Mouse (Mus musculus) adrenal gland, postnatal 14 days (tissue): ENCODE measurements around the gene Gprc5c. TPM values are rescaled to one million over a fixed set of nuclear protein-coding genes. Genes with fewer than 3 reads are reported as not detected.

Experiments
- DNase-seq: peaks from one replicate; pipeline ENCODE4 v3.0.0; 2021; ENCODE audit warnings: mixed read lengths
- total RNA-seq: library from RNA; stranded (reverse); gene quantifications from 2 replicates; pipeline ENCODE4 v1.2.3, GENCODE M21; 2021

Gene Gprc5c
- total RNA-seq, 1 experiment from 2014 or later: 16.6 TPM

GRCm38 (mm10) chr11:114912847-114913246 lies 61.9 kb downstream of the Gprc5c start:
- DNase-seq: peak; percentile 85

- DNase-seq: no peak
Observed at GRCm38 (mm10) chr11:114914978-114915377, 64.0 kb downstream of the Gprc5c start.

- DNase-seq: no peak
Observed at GRCm38 (mm10) chr11:114917120-114917519, 66.2 kb downstream of the Gprc5c start.

Other genes with a start within 250 kb of the Gprc5c start
- gene Rpl38, start 182.6 kb upstream of the Gprc5c start, total RNA-seq: 1,048 and 1,188 TPM in 2 replicates
- gene Ttyh2, start 175.7 kb upstream of the Gprc5c start, total RNA-seq: 61.7 and 64.7 TPM in 2 replicates
- 0.44 and 0.64 TPM in 2 replicates for gene Dnaic2, start 123.7 kb upstream of the Gprc5c start, total RNA-seq
- 0.41 and 0.56 TPM in 2 replicates for gene Kif19a, start 85.8 kb upstream of the Gprc5c start, total RNA-seq
- gene Btbd17, start 55.2 kb upstream of the Gprc5c start, total RNA-seq: not detected in 2 replicates
- gene Gpr142, start 52.2 kb upstream of the Gprc5c start, total RNA-seq: not detected in 2 replicates
- 1.1 and 2.2 TPM in 2 replicates for gene Cd300a, start 38.9 kb downstream of the Gprc5c start, total RNA-seq
- 0.70 and 1.7 TPM in 2 replicates for gene Cd300lb, start 83.2 kb downstream of the Gprc5c start, total RNA-seq
- gene Cd300c, start 118.0 kb downstream of the Gprc5c start, total RNA-seq: 0.83 TPM in 1 of 2 replicates, not detected in the other
- gene Cd300ld, start 138.8 kb downstream of the Gprc5c start, total RNA-seq: 0.34 and 0.78 TPM in 2 replicates
- 0.93 and 3.7 TPM in 2 replicates for gene Cd300c2, start 150.7 kb downstream of the Gprc5c start, total RNA-seq
- gene Cd300ld2, start 165.0 kb downstream of the Gprc5c start, total RNA-seq: not detected in 2 replicates
- gene Cd300ld4, start 175.9 kb downstream of the Gprc5c start, total RNA-seq: 0.79 TPM in 1 of 2 replicates, not detected in the other
- 4.0 and 5.3 TPM in 2 replicates for gene Cd300ld5, start 186.6 kb downstream of the Gprc5c start, total RNA-seq
- 3.3 TPM in 1 of 2 replicates, not detected in the other for gene Cd300ld3, start 197.3 kb downstream of the Gprc5c start, total RNA-seq
- gene Cd300e, start 211.0 kb downstream of the Gprc5c start, total RNA-seq: 0.30 and 0.63 TPM in 2 replicates
- 1.9 and 3.3 TPM in 2 replicates for gene Rab37, start 240.3 kb downstream of the Gprc5c start, total RNA-seq